Mouse (Mus musculus) CH12.LX (cell line): ENCODE results near the gene Efcab3.

Source experiments
- BHLHE40 ChIP-seq: IDR thresholded peaks from 2 replicates; pipeline ENCODE4 v1.6.1; 2011; ENCODE audit warnings: mild to moderate bottlenecking, low read depth, low read length, improper control_type of control experiment
- CHD2 ChIP-seq: IDR thresholded peaks from 2 replicates; pipeline ENCODE4 v1.6.1; 2011; ENCODE audit warnings: low read length, improper control_type of control experiment
- CTCF ChIP-seq, 2 experiments: IDR thresholded peaks in 1 of 2; conservative IDR thresholded peaks in 1 of 2; 2 replicates each; pipeline ENCODE4 v1.5.1; 2011 to 2012; ENCODE audit warnings: low read depth in 2 of 2, low read length in 2 of 2, improper control_type of control experiment in 1 of 2, inconsistent platforms in 1 of 2, mild to moderate bottlenecking in 1 of 2, moderate library complexity in 1 of 2
- GABPA ChIP-seq: IDR thresholded peaks from 2 replicates; pipeline ENCODE4 v1.6.1; 2012; ENCODE audit warnings: low read depth, low read length, improper control_type of control experiment, inconsistent platforms; ENCODE audit not compliant: insufficient replicate concordance
- IRF4 ChIP-seq: IDR thresholded peaks from 2 replicates; pipeline ENCODE4 v1.6.1; 2014; ENCODE audit warnings: low read depth, mild to moderate bottlenecking, inconsistent platforms, low read length, improper control_type of control experiment
- POLR2A ChIP-seq: IDR thresholded peaks from 2 replicates; pipeline ENCODE4 v1.6.1; 2011; ENCODE audit warnings: low read depth, mild to moderate bottlenecking, improper control_type of control experiment, low read length
- POLR2AphosphoS2 ChIP-seq: IDR thresholded peaks from 2 replicates; pipeline ENCODE4 v1.6.1; 2011; ENCODE audit warnings: low read depth, low read length, improper control_type of control experiment
- SMC3 ChIP-seq: IDR thresholded peaks from 2 replicates; pipeline ENCODE4 v1.6.1; 2011; ENCODE audit warnings: low read depth, low read length, improper control_type of control experiment
- TCF12 ChIP-seq: IDR thresholded peaks from 2 replicates; pipeline ENCODE4 v1.6.1; 2014; ENCODE audit warnings: low read depth, mild to moderate bottlenecking, inconsistent platforms, low read length, improper control_type of control experiment
- UBTF ChIP-seq: IDR thresholded peaks from 2 replicates; pipeline ENCODE4 v1.6.1; 2012; ENCODE audit warnings: low read depth, mild to moderate bottlenecking, inconsistent platforms, low read length, improper control_type of control experiment, moderate library complexity
- ZMIZ1 ChIP-seq: IDR thresholded peaks from 2 replicates; pipeline ENCODE4 v1.6.1; 2012; ENCODE audit warnings: low read depth, mild to moderate bottlenecking, inconsistent platforms, low read length, improper control_type of control experiment

- TF ChIP-seq POLR2A, result no peak
- TF ChIP-seq CTCF (conservative IDR thresholded peaks at IDR 0.05 in 1 of 2, IDR thresholded peaks at IDR 0.05 in 1 of 2; ENCODE audit: low read depth in 2 of 2, low read length in 2 of 2), result no peak
- TF ChIP-seq UBTF, result no peak
- no peak for TF ChIP-seq TCF12
- no peak for TF ChIP-seq CHD2
- TF ChIP-seq SMC3, result no peak
- no peak for TF ChIP-seq IRF4
- TF ChIP-seq GABPA, result no peak
- TF ChIP-seq ZMIZ1, result no peak
- no peak for TF ChIP-seq POLR2AphosphoS2
- no peak for TF ChIP-seq BHLHE40
Observed at GRCm38 (mm10) chr11:105117814-105118213, 54.4 kb downstream of the Efcab3 start.
